ENCODE assay signal across 8 mouse cellular contexts in the genomic region with DNA sequence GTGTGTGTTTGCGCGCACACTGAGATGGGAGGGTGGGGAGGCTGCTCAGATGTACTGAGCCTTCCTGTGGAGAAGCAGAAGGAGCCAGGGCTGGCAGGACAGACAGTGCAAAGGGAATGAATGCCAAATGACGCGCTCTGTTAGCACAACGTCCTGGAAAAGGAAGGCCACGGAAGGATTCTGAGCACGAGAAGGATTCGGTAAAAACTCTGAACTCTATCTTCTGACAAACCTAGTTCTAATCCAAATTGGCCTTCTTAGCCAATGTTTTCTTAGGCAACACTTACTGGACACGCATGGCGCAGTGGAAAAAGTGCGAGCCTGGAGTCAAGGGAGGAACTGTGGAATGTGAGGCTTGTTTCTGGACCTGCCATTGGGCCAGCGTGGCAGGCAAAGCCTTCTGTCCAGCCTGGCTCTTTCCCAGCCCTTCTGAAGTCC.
DNase-seq lines count a peak whose midpoint lies in the region; ATAC-seq lines count a peak whose summit lies in the region.
"Had no signal": no experiment of that assay in that cellular context is flagged by ENCODE, and none has a peak within 500 bp of the region (broad histone marks: within the 10 kb centered on the region; RNA-seq: fewer than 3 reads in every experiment).

No protein-coding gene starts in this region.

- H3K9ac ChIP-seq in forebrain, embryonic 14.5 days (ENCODE audit: low read length), result no peak overlapping the region

- H3K4me1 ChIP-seq in forebrain, embryonic 14.5 days (ENCODE audit: control insufficient read depth, insufficient read depth, low read length), result no peaks in the 10 kb centered on the region
- H3K4me1 ChIP-seq in midbrain, embryonic 10.5 days, result no peaks in the 10 kb centered on the region

- H3K27me3 ChIP-seq in forebrain, embryonic 14.5 days (replicated peaks; ENCODE audit: control insufficient read depth, insufficient read depth, low read length), result no peaks in the 10 kb centered on the region
- no peaks in the 10 kb centered on the region for H3K27me3 ChIP-seq in midbrain, embryonic 10.5 days (ENCODE audit: low read depth, poor library complexity, severe bottlenecking)

- peak; percentile 3 to 5 for DNase-seq in left cerebral cortex, adult 18-20 months (ENCODE audit: low spot score in 2 of 2)
- DNase-seq in left cerebral cortex, adult 8-10 months (ENCODE audit: low spot score in 2 of 2), result no peak
- peak; percentile 52 for DNase-seq in cerebellum, adult 11-12 months
- DNase-seq in gastrocnemius, postnatal 14 days, result peak; percentile 52
- DNase-seq in lung, postnatal 25 days (ENCODE audit: low spot score), result peak; percentile 2
- DNase-seq in forebrain, embryonic 14.5 days (ENCODE audit: low spot score), result no peak
- no peak for DNase-seq in midbrain, embryonic 10.5 days (ENCODE audit: low spot score)
- DNase-seq: embryo, embryonic 11 days had no signal

- H3K9me3 ChIP-seq in forebrain, embryonic 14.5 days (replicated peaks; ENCODE audit: control insufficient read depth, low read length), result no peaks in the 10 kb centered on the region
- H3K9me3 ChIP-seq in midbrain, embryonic 10.5 days (replicated peaks), result no peaks in the 10 kb centered on the region

- no peak overlapping the region for H3K4me3 ChIP-seq in forebrain, embryonic 14.5 days (ENCODE audit: low read depth, low read length)
- H3K4me3 ChIP-seq in midbrain, embryonic 10.5 days, result no peak overlapping the region

- 84% methylated on average over 12 of the region's 12 CpGs for WGBS in forebrain, embryonic 14.5 days
- 84% methylated on average over 12 of the region's 12 CpGs for WGBS in midbrain, embryonic 10.5 days

- no peak overlapping the region for H3K4me2 ChIP-seq in forebrain, embryonic 14.5 days (ENCODE audit: low read length)

- intact Hi-C loops in gastrocnemius, postnatal 14 days (cut with DNase I; ENCODE audit: low total_unique reads), result no loop called here

- no peaks in the 10 kb centered on the region for H3K36me3 ChIP-seq in forebrain, embryonic 14.5 days (ENCODE audit: control insufficient read depth, insufficient read depth, low read length)
- no peaks in the 10 kb centered on the region for H3K36me3 ChIP-seq in midbrain, embryonic 10.5 days

- ATAC-seq in forebrain, embryonic 14.5 days, result no peak

- no peak overlapping the region for H3K27ac ChIP-seq in forebrain, embryonic 14.5 days (ENCODE audit: low read depth, low read length)
- H3K27ac ChIP-seq in midbrain, embryonic 10.5 days (replicated peaks), result no peak overlapping the region

Comparison
In these comparisons a context has a peak if more than half of its experiments do, and no peak if none do; other contexts are left out.
1. DNase-seq: peak in left cerebral cortex, adult 18-20 months (2 of 2), cerebellum, adult 11-12 months (single experiment), gastrocnemius, postnatal 14 days (single experiment) and lung, postnatal 25 days (single experiment); none in left cerebral cortex, adult 8-10 months (0 of 2), forebrain, embryonic 14.5 days (single experiment) and midbrain, embryonic 10.5 days (single experiment).